Mouse (Mus musculus): Measurements from ENCODE around the gene Exoc6b. TPM values are rescaled to one million over a fixed set of nuclear protein-coding genes. Genes with fewer than 3 reads are reported as not detected.

The Exoc6b gene
- polyA plus RNA-seq, 1 experiment, result 9.3 TPM

GRCm38 (mm10) chr6:84585686-84586300 lies 483.5 kb downstream of the Exoc6b start:
- Histone ChIP-seq H3K79me2 (ENCODE audit: control insufficient read depth, insufficient read depth) (no peaks in the 10 kb centered on the region), H3K36me3 (ENCODE audit: control insufficient read depth, insufficient read depth) (no peaks in the 10 kb centered on the region), H3K4me3 (no peak overlapping the region), H3K27me3 (ENCODE audit: control insufficient read depth, insufficient read depth, insufficient read length) (peaks cover 78% of the 10 kb centered on the region), H3K4me2 (ENCODE audit: low read depth) (peak overlapping the region; percentile 99), H3ac (ENCODE audit: control insufficient read depth, insufficient read length) (no peak overlapping the region)
- no peak for TF ChIP-seq TCF12 (IDR thresholded peaks at IDR 0.05; ENCODE audit: insufficient read depth, poor library complexity, severe bottlenecking)
- no peak for TF ChIP-seq POLR2A (IDR thresholded peaks at IDR 0.05; ENCODE audit: insufficient read length, low read depth)
- no peak for TF ChIP-seq E2F4 (IDR thresholded peaks at IDR 0.05; ENCODE audit: insufficient read depth)
- TF ChIP-seq SRF (IDR thresholded peaks at IDR 0.05; ENCODE audit: control insufficient read depth, insufficient read length, low read depth), result no peak
- TF ChIP-seq CEBPB (IDR thresholded peaks at IDR 0.05; ENCODE audit: insufficient read depth, poor library complexity, severe bottlenecking), result no peak
- TF ChIP-seq POLR2AphosphoS2 (IDR thresholded peaks at IDR 0.05; ENCODE audit: insufficient read length, low read depth), result no peak
- TF ChIP-seq REST (IDR thresholded peaks at IDR 0.05; ENCODE audit: insufficient read depth, insufficient read length), result no peak
- TF ChIP-seq MYOD1 (IDR thresholded peaks at IDR 0.05; ENCODE audit: control insufficient read depth in 1 of 3, insufficient read length in 2 of 3, low read depth in 2 of 3), result no peak
- no peak for TF ChIP-seq MAX (IDR thresholded peaks at IDR 0.05; ENCODE audit: low read depth)

- Histone ChIP-seq H3K27me3 (ENCODE audit: control insufficient read depth, insufficient read depth, insufficient read length) (peaks cover 82% of the 10 kb centered on the region), H3K4me2 (ENCODE audit: low read depth) (peak overlapping the region; percentile 99), H3K36me3 (ENCODE audit: control insufficient read depth, insufficient read depth) (no peaks in the 10 kb centered on the region), H3K79me2 (ENCODE audit: control insufficient read depth, insufficient read depth) (no peaks in the 10 kb centered on the region), H3ac (ENCODE audit: control insufficient read depth, insufficient read length) (no peak overlapping the region), H3K4me3 (no peak overlapping the region)
- no peak for TF ChIP-seq TCF3 (IDR thresholded peaks at IDR 0.05; ENCODE audit: insufficient read length, low read depth)
- no peak for TF ChIP-seq REST (IDR thresholded peaks at IDR 0.05; ENCODE audit: insufficient read depth, insufficient read length)
- TF ChIP-seq CEBPB (IDR thresholded peaks at IDR 0.05; ENCODE audit: insufficient read depth, poor library complexity, severe bottlenecking), result no peak
- no peak for TF ChIP-seq MAX (IDR thresholded peaks at IDR 0.05; ENCODE audit: low read depth)
Measured at GRCm38 (mm10) chr6:84584783-84585685, 484.3 kb downstream of the Exoc6b start.

GRCm38 (mm10) chr6:84583841-84584782 lies 485.2 kb downstream of the Exoc6b start:
- no peaks in the 10 kb centered on the region for H3K36me3 ChIP-seq (ENCODE audit: control insufficient read depth, insufficient read depth)
- no peaks in the 10 kb centered on the region for H3K79me2 ChIP-seq (ENCODE audit: control insufficient read depth, insufficient read depth)
- H3K4me2 ChIP-seq (ENCODE audit: low read depth), result no peak overlapping the region
- TF ChIP-seq CEBPB (IDR thresholded peaks at IDR 0.05; ENCODE audit: insufficient read depth, poor library complexity, severe bottlenecking) (no peak), POLR2A (IDR thresholded peaks at IDR 0.05; ENCODE audit: insufficient read length, low read depth) (no peak), TCF12 (IDR thresholded peaks at IDR 0.05; ENCODE audit: insufficient read depth, poor library complexity, severe bottlenecking) (no peak), TCF3 (IDR thresholded peaks at IDR 0.05; ENCODE audit: insufficient read length, low read depth) (no peak), SRF (IDR thresholded peaks at IDR 0.05; ENCODE audit: control insufficient read depth, insufficient read length, low read depth) (no peak), REST (IDR thresholded peaks at IDR 0.05; ENCODE audit: insufficient read depth, insufficient read length) (no peak), POLR2AphosphoS2 (IDR thresholded peaks at IDR 0.05; ENCODE audit: insufficient read length, low read depth) (no peak), E2F4 (IDR thresholded peaks at IDR 0.05; ENCODE audit: insufficient read depth) (no peak), USF1 (IDR thresholded peaks at IDR 0.05; ENCODE audit: low read depth) (no peak), MYOG (IDR thresholded peaks at IDR 0.05; ENCODE audit: control insufficient read depth in 1 of 3, insufficient read depth in 1 of 3, insufficient read length in 2 of 3, low read depth in 2 of 3) (no peak), MYOD1 (IDR thresholded peaks at IDR 0.05; ENCODE audit: control insufficient read depth in 1 of 3, insufficient read length in 2 of 3, low read depth in 2 of 3) (no peak), MAX (IDR thresholded peaks at IDR 0.05; ENCODE audit: low read depth) (no peak)
- H3ac ChIP-seq (ENCODE audit: control insufficient read depth, insufficient read length), result no peak overlapping the region
- peaks cover 74% of the 10 kb centered on the region for H3K27me3 ChIP-seq (ENCODE audit: control insufficient read depth, insufficient read depth, insufficient read length)
- no peak overlapping the region for H3K4me3 ChIP-seq

GRCm38 (mm10) chr6:84583371-84583770 lies 485.9 kb downstream of the Exoc6b start:
- H3K36me3 ChIP-seq (ENCODE audit: control insufficient read depth, insufficient read depth), result no peaks in the 10 kb centered on the region
- no peak overlapping the region for H3ac ChIP-seq (ENCODE audit: control insufficient read depth, insufficient read length)
- H3K27me3 ChIP-seq (ENCODE audit: control insufficient read depth, insufficient read depth, insufficient read length), result peaks cover 70% of the 10 kb centered on the region
- no peak overlapping the region for H3K4me3 ChIP-seq
- TF ChIP-seq USF1 (IDR thresholded peaks at IDR 0.05; ENCODE audit: low read depth), result no peak
- TF ChIP-seq MYOD1 (IDR thresholded peaks at IDR 0.05; ENCODE audit: control insufficient read depth in 1 of 3, insufficient read length in 2 of 3, low read depth in 2 of 3), result no peak
- no peak for TF ChIP-seq TCF12 (IDR thresholded peaks at IDR 0.05; ENCODE audit: insufficient read depth, poor library complexity, severe bottlenecking)
- TF ChIP-seq SRF (IDR thresholded peaks at IDR 0.05; ENCODE audit: control insufficient read depth, insufficient read length, low read depth), result no peak
- TF ChIP-seq POLR2AphosphoS2 (IDR thresholded peaks at IDR 0.05; ENCODE audit: insufficient read length, low read depth), result no peak
- no peak for TF ChIP-seq MAX (IDR thresholded peaks at IDR 0.05; ENCODE audit: low read depth)
- no peak for TF ChIP-seq MYOG (IDR thresholded peaks at IDR 0.05; ENCODE audit: control insufficient read depth in 1 of 3, insufficient read depth in 1 of 3, insufficient read length in 2 of 3, low read depth in 2 of 3)
- no peak for TF ChIP-seq CEBPB (IDR thresholded peaks at IDR 0.05; ENCODE audit: insufficient read depth, poor library complexity, severe bottlenecking)
- TF ChIP-seq REST (IDR thresholded peaks at IDR 0.05; ENCODE audit: insufficient read depth, insufficient read length), result no peak
- no peak for TF ChIP-seq TCF3 (IDR thresholded peaks at IDR 0.05; ENCODE audit: insufficient read length, low read depth)
- no peak for TF ChIP-seq E2F4 (IDR thresholded peaks at IDR 0.05; ENCODE audit: insufficient read depth)
- no peak for TF ChIP-seq POLR2A (IDR thresholded peaks at IDR 0.05; ENCODE audit: insufficient read length, low read depth)
- no peaks in the 10 kb centered on the region for H3K79me2 ChIP-seq (ENCODE audit: control insufficient read depth, insufficient read depth)
- H3K4me2 ChIP-seq (ENCODE audit: low read depth), result no peak overlapping the region

Data from myocyte (in vitro differentiated cells).